Mouse (Mus musculus) intestine, postnatal 0 days (tissue): ENCODE results near the gene Chsy1. TPM values are rescaled to one million over a fixed set of nuclear protein-coding genes. Genes with fewer than 3 reads are reported as not detected.

Experiments used
- ATAC-seq: fragments of 200-750 bp; cut with Nextera tagmentation; 2 replicates; pipeline ENCODE4 v1.8.0; 2017; ENCODE audit warnings: mild to moderate bottlenecking, moderate TSS enrichment, moderate library complexity
- H3K27ac ChIP-seq: fragments of 300-500 bp; sonication (generic); 2 replicates; pipeline ENCODE4 v1.5.1; 2014; ENCODE audit warnings: mild to moderate bottlenecking, low read depth, low read length, moderate library complexity
- H3K27me3 ChIP-seq: fragments of 300-500 bp; sonication (generic); replicated peaks from 2 replicates; pipeline ENCODE4 v1.6.1; 2014; ENCODE audit warnings: low read length, mixed read lengths; ENCODE audit not compliant: control insufficient read depth, insufficient read depth
- H3K36me3 ChIP-seq: fragments of 300-500 bp; sonication (generic); 2 replicates; pipeline ENCODE4 v1.6.1; 2014; ENCODE audit warnings: mild to moderate bottlenecking, moderate library complexity; ENCODE audit not compliant: control insufficient read depth, insufficient read depth
- H3K4me1 ChIP-seq: fragments of 300-500 bp; sonication (generic); replicated peaks from 2 replicates; pipeline ENCODE4 v1.6.1; 2014; ENCODE audit warnings: antibody characterized with exemption, low read length, mixed read lengths; ENCODE audit not compliant: control insufficient read depth, insufficient read depth
- H3K4me2 ChIP-seq: fragments of 300-500 bp; sonication (generic); replicated peaks from 2 replicates; pipeline ENCODE4 v1.6.1; 2014; ENCODE audit warnings: low read depth, mild to moderate bottlenecking, moderate library complexity
- H3K4me3 ChIP-seq: fragments of 300-500 bp; sonication (generic); 2 replicates; pipeline ENCODE4 v1.5.1; 2014; ENCODE audit warnings: low read depth, low read length
- H3K9ac ChIP-seq: fragments of 300-500 bp; sonication (generic); 2 replicates; pipeline ENCODE4 v1.6.1; 2014; ENCODE audit warnings: mild to moderate bottlenecking, low read depth, low read length
- H3K9me3 ChIP-seq: fragments of 300-500 bp; sonication (generic); 2 replicates; pipeline ENCODE4 v1.6.1; 2016; ENCODE audit warnings: mixed run types; ENCODE audit not compliant: control insufficient read depth
- CTCF ChIP-seq: sonication (generic); IDR thresholded peaks from 2 replicates; pipeline ENCODE4 v1.5.1; 2016; ENCODE audit warnings: low read depth, mild to moderate bottlenecking, control low read depth, antibody characterized with exemption, moderate library complexity
- WGBS: fragments of 180-500 bp; shearing (Covaris S2); extraction: QIAGEN DNeasy Blood & Tissue Kit; methylation state at CpG from one replicate; pipeline ENCODE4 v1.1.7; 2014; 5-methylcytosine and 5-hydroxymethylcytosine counted together
- polyA plus RNA-seq: library from polyadenylated mRNA; unstranded; fragments of >200 nt; fragmentation: Nextera tagmentation; extraction: Ambion mirVana; gene quantifications from 2 replicates; pipeline ENCODE4 v1.2.1, GENCODE M21; 2015

The Chsy1 gene
- polyA plus RNA-seq, 1 experiment from 2014 or later = 4.4 TPM

- Histone ChIP-seq H3K4me3 (no peak overlapping the region), H3K4me2 (no peak overlapping the region), H3K27ac (no peak overlapping the region), H3K27me3 (no peaks in the 10 kb centered on the region), H3K36me3 (no peaks in the 10 kb centered on the region), H3K4me1 (no peaks in the 10 kb centered on the region), H3K9ac (no peak overlapping the region), H3K9me3 (no peaks in the 10 kb centered on the region)
- no peak for TF ChIP-seq CTCF
- ATAC-seq = peak; percentile 68
- 59% methylated on average over 7 of the region's 7 CpGs for WGBS
Observed at GRCm38 (mm10) chr7:66217011-66217410, 107.7 kb downstream of the Chsy1 start.

DNA sequence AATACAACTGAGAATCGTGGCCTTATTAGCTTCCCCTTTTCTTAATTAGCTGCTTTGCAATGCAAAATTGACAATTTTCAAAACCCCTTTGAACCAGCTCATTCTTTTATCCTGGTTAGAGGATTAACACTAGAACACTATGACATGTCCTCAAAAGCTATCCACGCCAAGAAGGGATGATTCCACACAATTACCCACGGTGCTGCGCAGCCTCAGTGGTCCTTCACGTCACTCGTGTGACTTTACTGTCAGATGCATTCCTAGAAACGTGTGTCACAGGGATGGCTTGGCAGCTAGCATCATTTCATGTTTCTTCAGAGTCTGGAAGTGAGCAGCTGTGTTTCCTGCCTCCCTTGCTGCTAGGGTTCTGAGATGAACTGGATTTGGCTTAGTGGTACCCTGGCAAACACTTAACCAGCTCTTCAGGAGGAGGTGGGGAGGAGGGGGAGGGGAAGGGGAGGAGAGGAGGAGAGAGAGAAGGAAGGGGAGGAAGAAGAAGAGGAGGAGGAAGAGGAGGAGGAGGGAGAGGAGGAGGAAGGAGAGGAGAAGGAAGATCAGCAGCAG is 108.3 kb downstream of the Chsy1 start:
- Histone ChIP-seq H3K27me3 (no peaks in the 10 kb centered on the region), H3K36me3 (no peaks in the 10 kb centered on the region), H3K9me3 (no peaks in the 10 kb centered on the region), H3K27ac (no peak overlapping the region; the same call in 1 of the 2 replicates), H3K9ac (no peak overlapping the region), H3K4me1 (no peaks in the 10 kb centered on the region), H3K4me2 (no peak overlapping the region), H3K4me3 (no peak overlapping the region)
- no peak for ATAC-seq
- TF ChIP-seq CTCF = no peak
- WGBS = 80% methylated on average over 7 of the region's 7 CpGs

DNA sequence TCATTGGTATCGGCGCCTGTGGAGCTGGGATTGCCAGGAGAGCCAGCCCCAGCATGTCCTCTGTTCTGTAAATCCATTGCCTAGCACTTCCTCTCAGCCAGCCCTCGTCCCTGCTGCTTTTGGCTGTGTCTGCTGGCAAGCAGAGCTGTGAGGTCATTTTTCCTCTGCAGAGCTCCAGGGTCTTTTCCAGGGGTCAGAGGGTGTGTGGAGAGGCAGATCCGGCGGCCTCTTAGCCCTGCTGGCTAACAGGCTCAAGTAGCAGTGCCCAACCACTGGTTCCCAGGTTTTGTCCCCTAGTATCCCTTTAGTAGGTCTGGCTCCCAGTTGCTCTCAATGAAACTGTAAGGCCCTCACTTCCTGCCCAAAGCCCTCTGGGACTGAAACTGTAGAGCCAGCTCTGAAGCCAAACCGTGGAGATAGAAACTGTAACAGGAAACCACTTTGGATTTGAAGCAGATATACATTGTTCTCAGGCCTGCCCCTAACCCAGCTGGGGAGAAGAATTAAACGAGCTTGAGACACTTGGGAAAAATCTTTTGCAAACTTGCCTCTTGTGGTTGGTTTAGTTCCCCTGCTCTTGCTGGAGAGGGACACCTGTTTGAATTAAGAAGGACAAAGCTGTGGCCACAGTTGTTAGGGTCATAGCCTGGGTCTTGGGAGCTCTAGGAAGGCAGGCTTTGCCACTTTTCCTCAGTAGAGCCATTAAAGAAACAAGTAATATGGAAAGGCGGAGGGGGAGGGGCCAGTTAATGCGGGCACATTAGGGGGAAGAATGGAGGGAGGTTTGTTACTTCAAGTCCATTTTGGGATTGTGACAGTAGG is 109.1 kb downstream of the Chsy1 start:
- Histone ChIP-seq H3K9ac (no peak overlapping the region), H3K4me2 (no peak overlapping the region), H3K27me3 (no peaks in the 10 kb centered on the region), H3K4me3 (no peak overlapping the region), H3K4me1 (no peaks in the 10 kb centered on the region), H3K9me3 (no peaks in the 10 kb centered on the region), H3K36me3 (no peaks in the 10 kb centered on the region), H3K27ac (peak overlapping the region; percentile 51; the same call in 1 of the 2 replicates)
- WGBS = 56% methylated on average over 9 of the region's 9 CpGs
- no peak for ATAC-seq
- no peak for TF ChIP-seq CTCF

DNA sequence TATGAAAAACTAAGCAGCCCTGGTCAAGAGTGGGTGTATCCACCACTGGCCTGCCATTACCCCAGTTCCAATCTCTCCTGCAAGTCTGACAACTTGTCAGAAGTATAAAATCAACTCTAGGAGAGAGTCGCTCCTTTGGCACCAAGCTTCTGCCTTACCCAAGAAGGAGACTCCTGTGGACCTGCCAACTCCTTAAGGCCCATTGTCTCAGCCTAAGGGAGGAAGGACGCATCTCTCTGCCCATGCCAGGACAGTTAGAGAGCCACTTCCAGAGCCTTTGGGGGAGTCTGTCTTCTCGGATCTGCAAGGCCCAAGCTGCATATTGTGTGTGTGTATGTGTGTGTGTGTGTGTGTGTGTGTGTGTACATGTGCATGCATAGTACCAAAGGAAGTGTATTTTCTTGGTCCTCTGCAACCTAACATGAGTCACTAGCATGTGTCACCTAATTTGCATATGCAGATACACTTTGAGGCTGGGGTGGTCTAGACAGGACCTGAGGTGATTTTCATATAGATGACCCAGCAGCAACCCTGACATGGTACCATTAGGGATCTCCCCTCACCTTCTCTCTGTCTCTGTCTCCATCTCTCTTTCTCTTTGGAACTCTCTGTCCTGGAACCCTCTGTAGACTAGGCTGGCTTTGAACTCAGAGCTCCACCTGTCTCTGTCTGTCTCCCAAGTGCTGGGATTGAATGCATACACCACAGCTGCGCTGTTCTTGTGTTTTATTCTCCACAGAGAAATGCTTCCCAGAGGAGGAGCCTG is 109.9 kb downstream of the Chsy1 start:
- Histone ChIP-seq H3K9me3 (no peaks in the 10 kb centered on the region), H3K27ac (no peak overlapping the region), H3K27me3 (no peaks in the 10 kb centered on the region), H3K9ac (no peak overlapping the region), H3K36me3 (no peaks in the 10 kb centered on the region), H3K4me3 (no peak overlapping the region), H3K4me2 (no peak overlapping the region), H3K4me1 (no peaks in the 10 kb centered on the region)
- ATAC-seq = no peak
- TF ChIP-seq CTCF = no peak
- WGBS = 85% methylated on average over 4 of the region's 4 CpGs

DNA sequence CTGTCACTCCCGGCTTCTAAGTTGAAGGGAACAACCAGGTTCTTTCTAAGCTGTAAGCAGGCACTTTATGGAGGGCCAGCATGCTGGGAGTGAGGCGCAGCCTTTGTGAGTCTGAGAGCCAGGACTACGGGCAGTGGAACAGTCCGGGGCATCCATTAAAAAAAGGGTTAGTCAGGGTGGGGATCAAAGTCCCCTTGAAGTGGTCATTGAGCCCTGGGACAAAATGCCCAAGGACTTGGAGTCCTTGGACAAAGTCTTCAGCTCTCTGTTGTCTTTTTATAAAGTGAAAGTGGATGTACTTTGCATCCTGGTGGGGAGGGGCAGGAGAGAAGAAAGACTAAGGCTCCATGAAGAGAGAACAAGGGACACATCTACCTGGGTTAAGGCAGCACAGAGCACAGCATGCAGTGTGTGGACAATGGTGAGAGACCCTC is 110.5 kb downstream of the Chsy1 start:
- Histone ChIP-seq H3K27ac (no peak overlapping the region), H3K36me3 (no peaks in the 10 kb centered on the region), H3K9ac (no peak overlapping the region), H3K27me3 (no peaks in the 10 kb centered on the region), H3K9me3 (no peaks in the 10 kb centered on the region), H3K4me3 (no peak overlapping the region), H3K4me1 (no peaks in the 10 kb centered on the region), H3K4me2 (no peak overlapping the region)
- TF ChIP-seq CTCF = no peak
- peak; percentile 45; the same call in 1 of the 2 replicates for ATAC-seq
- WGBS = 60% methylated on average over 4 of the region's 4 CpGs

DNA sequence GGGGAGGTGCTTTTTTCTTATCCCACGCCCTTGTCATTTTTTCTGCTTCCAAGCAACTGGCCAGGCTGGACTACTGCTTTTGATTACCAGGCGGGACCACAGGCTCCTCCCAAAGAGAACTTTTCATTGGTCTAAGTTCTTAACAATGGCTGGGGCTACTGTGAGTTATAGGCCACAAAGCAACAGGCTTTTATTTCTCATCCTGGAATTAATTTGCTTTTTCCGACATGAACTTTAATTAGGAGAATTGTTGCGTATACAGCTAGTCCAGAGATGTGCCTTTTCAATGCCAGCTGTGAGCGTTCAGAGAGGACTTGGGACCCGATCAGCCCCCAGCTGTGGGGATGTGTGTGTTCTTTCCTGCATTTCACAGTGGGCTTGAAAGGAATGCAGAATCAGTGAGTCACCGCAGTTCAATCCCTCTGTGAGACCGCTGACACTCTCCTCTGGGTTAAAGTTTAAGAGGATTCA is 113.3 kb downstream of the Chsy1 start:
- Histone ChIP-seq H3K27ac (no peak overlapping the region), H3K36me3 (no peaks in the 10 kb centered on the region), H3K4me1 (no peaks in the 10 kb centered on the region), H3K4me3 (no peak overlapping the region), H3K4me2 (no peak overlapping the region), H3K27me3 (no peaks in the 10 kb centered on the region), H3K9ac (no peak overlapping the region), H3K9me3 (no peaks in the 10 kb centered on the region)
- no peak for TF ChIP-seq CTCF
- ATAC-seq = peak; percentile 52
- WGBS = 27% methylated on average over 8 of the region's 8 CpGs

Other genes with a start within 250 kb of the Chsy1 start
- 4.7 and 5.3 TPM in 2 replicates for gene Pcsk6, start 247.8 kb upstream of the Chsy1 start, polyA plus RNA-seq
- not detected in 2 replicates for gene Gm45213, start 65.9 kb upstream of the Chsy1 start, polyA plus RNA-seq
- 63.5 and 66.1 TPM in 2 replicates for gene Snrpa1, start 50.5 kb upstream of the Chsy1 start, polyA plus RNA-seq
- gene Selenos, start 29.9 kb upstream of the Chsy1 start, polyA plus RNA-seq = 155 and 156 TPM in 2 replicates